Mouse (Mus musculus) erythroblast, embryonic 14.5 days (primary cell): Measurements from ENCODE around the gene Rhbdl3.

Experiments
- GATA1 ChIP-seq: IDR thresholded peaks from 2 replicates; pipeline ENCODE4 v1.6.1; 2012; ENCODE audit warnings: low read length, inconsistent platforms, mixed read lengths
- TAL1 ChIP-seq: IDR thresholded peaks from 3 replicates; pipeline ENCODE4 v1.6.1; 2012; ENCODE audit warnings: low read length, inconsistent platforms, mixed read lengths

DNA sequence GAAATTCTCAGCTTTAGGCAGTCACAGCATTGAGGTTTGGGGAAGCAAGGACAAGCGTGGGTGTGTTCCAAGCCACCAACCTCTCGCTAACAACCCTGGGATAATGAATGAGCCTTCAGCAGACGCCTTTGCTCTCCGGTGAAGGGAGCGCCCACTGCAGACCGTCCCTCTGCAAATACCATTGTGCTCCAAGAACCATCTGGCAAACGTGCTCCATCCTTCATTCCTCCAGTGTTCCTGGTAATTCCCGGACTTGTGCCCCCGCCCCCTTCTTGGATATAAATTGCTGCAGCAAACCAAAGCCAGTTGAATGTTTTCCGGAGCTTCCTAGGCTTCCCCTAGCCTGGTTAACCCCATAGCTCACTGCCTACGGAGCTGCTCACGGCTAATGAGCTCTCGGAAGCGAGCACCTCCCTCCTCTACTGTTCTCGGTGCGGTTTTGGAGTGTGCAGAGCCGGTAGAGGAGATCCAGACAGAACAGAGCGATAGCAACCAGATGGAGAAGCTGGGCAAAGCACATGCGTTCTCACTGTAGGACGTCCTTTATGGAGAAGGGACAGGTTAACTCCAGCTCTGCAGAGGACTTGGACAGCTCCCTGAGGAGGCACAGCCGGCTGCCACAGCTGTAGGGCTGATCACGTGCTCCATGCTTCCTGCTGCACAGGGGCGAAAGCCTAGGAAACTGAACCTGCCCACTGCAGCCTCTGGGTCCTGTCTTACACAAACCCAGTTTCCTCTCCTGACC, 10.8 kb upstream of the Rhbdl3 start:
- TF ChIP-seq GATA1 (no peak), TAL1 (no peak)
